Mouse (Mus musculus) stomach, postnatal 0 days (tissue): ENCODE measurements around the gene Ccdc93. TPM values are rescaled to one million over a fixed set of nuclear protein-coding genes. Genes with fewer than 3 reads are reported as not detected.

Source experiments
- ATAC-seq: fragments of 200-750 bp; cut with Nextera tagmentation; 2 replicates; pipeline ENCODE4 v1.8.0; 2017; ENCODE audit not compliant: low FRiP score, low TSS enrichment
- DNase-seq: peaks from one replicate; pipeline ENCODE4 v3.0.0-alpha.2; 2016; ENCODE audit warnings: low spot score
- H3K27ac ChIP-seq: fragments of 300-500 bp; sonication (generic); replicated peaks from 2 replicates; pipeline ENCODE4 v1.5.1; 2014; ENCODE audit warnings: mild to moderate bottlenecking, control low read depth
- H3K27me3 ChIP-seq: fragments of 300-500 bp; sonication (generic); 2 replicates; pipeline ENCODE4 v1.6.1; 2014; ENCODE audit warnings: low read length; ENCODE audit not compliant: control insufficient read depth, insufficient read depth
- H3K36me3 ChIP-seq: fragments of 300-500 bp; sonication (generic); 2 replicates; pipeline ENCODE4 v1.6.1; 2014; ENCODE audit warnings: low read length, mixed read lengths; ENCODE audit not compliant: control insufficient read depth, insufficient read depth
- H3K4me1 ChIP-seq: fragments of 300-500 bp; sonication (generic); replicated peaks from 2 replicates; pipeline ENCODE4 v1.6.1; 2014; ENCODE audit warnings: antibody characterized with exemption; ENCODE audit not compliant: control insufficient read depth, insufficient read depth
- H3K4me2 ChIP-seq: fragments of 300-500 bp; sonication (generic); replicated peaks from 2 replicates; pipeline ENCODE4 v1.6.1; 2014; ENCODE audit warnings: low read depth, mild to moderate bottlenecking, control low read depth, moderate library complexity
- H3K4me3 ChIP-seq: fragments of 300-500 bp; sonication (generic); 2 replicates; pipeline ENCODE4 v1.5.1; 2014; ENCODE audit warnings: low read depth, low read length, control low read depth
- H3K9ac ChIP-seq: fragments of 300-500 bp; sonication (generic); 2 replicates; pipeline ENCODE4 v1.6.1; 2014; ENCODE audit warnings: mild to moderate bottlenecking, low read length, control low read depth, mixed read lengths
- H3K9me3 ChIP-seq: fragments of 300-500 bp; sonication (generic); 2 replicates; pipeline ENCODE4 v1.6.1; 2016; ENCODE audit warnings: low read length; ENCODE audit not compliant: control insufficient read depth
- CTCF ChIP-seq: IDR thresholded peaks from 2 replicates; pipeline ENCODE4 v1.5.1; 2016; ENCODE audit warnings: antibody characterized with exemption, low read depth, mild to moderate bottlenecking, moderate library complexity
- EP300 ChIP-seq: optimal IDR thresholded peaks from 2 replicates; pipeline ENCODE3; 2016; ENCODE audit warnings: antibody characterized with exemption
- WGBS: fragments of 180-500 bp; shearing (Covaris S2); extraction: QIAGEN DNeasy Blood & Tissue Kit; methylation state at CpG from one replicate; pipeline ENCODE4 v1.1.7; 2014; 5-methylcytosine and 5-hydroxymethylcytosine counted together
- polyA plus RNA-seq: library from polyadenylated mRNA; unstranded; fragments of >200 nt; fragmentation: Nextera tagmentation; extraction: Ambion mirVana; gene quantifications from 2 replicates; pipeline ENCODE4 v1.2.1, GENCODE M21; 2015

The Ccdc93 gene
- polyA plus RNA-seq, 1 experiment from 2014 or later, result 4.6 TPM

DNA sequence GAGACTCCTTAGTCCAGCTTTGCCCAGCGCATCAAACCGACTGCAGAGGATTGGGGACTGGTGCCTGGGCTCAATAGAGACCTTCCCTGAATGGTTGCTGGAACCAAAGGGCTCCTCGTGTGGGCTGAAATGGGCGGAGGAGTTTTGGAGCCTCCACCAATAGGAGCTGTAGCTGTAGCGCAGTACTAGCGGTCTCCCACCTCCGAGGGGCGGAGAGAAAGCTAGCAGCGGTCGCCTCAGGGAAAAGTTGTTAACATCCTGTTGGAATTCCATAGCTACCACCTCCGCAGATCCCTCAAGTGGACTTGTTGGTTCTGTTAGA lies 97.5 kb downstream of the Ccdc93 start, which contains the start of gene Htr5b:
Htr5b (minus strand) TSS at position 67 of the 322 bp plus-strand sequence.
- DNase-seq (peak; percentile 20), ATAC-seq (no peak; the same call in 1 of the 2 replicates)
- no peak within 1 kb of the TSS for H3K27ac ChIP-seq
- peak within 1 kb of the TSS; percentile 38 for H3K4me2 ChIP-seq
- 0 out of 2 replicates have a peak, but pooled peaks cover 3% of the 10 kb centered on the region for H3K4me1 ChIP-seq
- peaks cover 5% of the 10 kb centered on the region; the same call in 1 of the 2 replicates for H3K27me3 ChIP-seq
- no peaks in the 10 kb centered on the region for H3K9me3 ChIP-seq
- no peaks in the 10 kb centered on the region for H3K36me3 ChIP-seq
- 5% methylated on average over 11 of the region's 11 CpGs for WGBS
- H3K4me3 ChIP-seq, result peak within 1 kb of the TSS; percentile 17
- no peak for TF ChIP-seq CTCF
- no peak for TF ChIP-seq EP300
- no peak within 1 kb of the TSS for H3K9ac ChIP-seq

DNA sequence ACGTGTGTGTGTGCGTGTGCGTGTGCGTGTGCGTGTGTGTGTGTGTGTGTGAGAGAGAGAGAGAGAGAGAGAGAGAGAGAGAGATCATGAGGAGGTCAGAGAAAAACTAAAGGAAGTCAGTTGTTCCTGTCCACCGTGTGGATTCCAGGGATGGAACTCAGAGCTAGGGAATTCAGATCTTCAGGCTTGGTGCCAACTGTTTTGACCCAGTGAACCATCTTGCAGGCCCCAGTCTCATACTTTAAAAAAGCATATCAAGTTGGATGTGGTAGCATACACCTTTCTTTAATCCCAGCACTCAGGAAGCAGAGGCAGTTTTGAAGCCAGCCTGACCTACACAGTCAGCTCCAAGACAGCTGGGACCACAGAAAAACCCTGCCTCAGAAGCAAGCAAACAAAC lies 98.4 kb downstream of the Ccdc93 start:
- TF ChIP-seq CTCF (no peak), EP300 (no peak)

GRCm38 (mm10) chr1:121531439-121531838 lies 100.6 kb downstream of the Ccdc93 start:
- Histone ChIP-seq H3K9me3 (no peaks in the 10 kb centered on the region), H3K4me2 (no peak overlapping the region), H3K4me1 (0 out of 2 replicates have a peak, but pooled peaks cover 3% of the 10 kb centered on the region), H3K36me3 (no peaks in the 10 kb centered on the region), H3K27me3 (peaks cover 5% of the 10 kb centered on the region; the same call in 1 of the 2 replicates), H3K4me3 (no peak overlapping the region), H3K27ac (no peak overlapping the region), H3K9ac (no peak overlapping the region)
- ATAC-seq, result no peak
- DNase-seq, result no peak
- WGBS, result 54% methylated on average over 7 of the region's 7 CpGs
- TF ChIP-seq EP300 (no peak), CTCF (no peak)

More for the DNA sequence above, 98.4 kb downstream of the Ccdc93 start:
- Histone ChIP-seq H3K27me3 (peaks cover 5% of the 10 kb centered on the region; the same call in 1 of the 2 replicates), H3K4me3 (no peak overlapping the region), H3K27ac (no peak overlapping the region), H3K4me2 (no peak overlapping the region), H3K36me3 (no peaks in the 10 kb centered on the region), H3K9ac (no peak overlapping the region), H3K9me3 (no peaks in the 10 kb centered on the region), H3K4me1 (0 out of 2 replicates have a peak, but pooled peaks cover 3% of the 10 kb centered on the region)
- WGBS, result 73% methylated on average over 6 of the region's 6 CpGs
- no peak for ATAC-seq
- no peak for DNase-seq

GRCm38 (mm10) chr1:121540361-121540760 lies 109.5 kb downstream of the Ccdc93 start:
- Histone ChIP-seq H3K4me1 (no peaks in the 10 kb centered on the region), H3K27me3 (no peaks in the 10 kb centered on the region), H3K27ac (no peak overlapping the region), H3K4me3 (no peak overlapping the region), H3K9me3 (no peaks in the 10 kb centered on the region), H3K4me2 (no peak overlapping the region), H3K36me3 (no peaks in the 10 kb centered on the region), H3K9ac (no peak overlapping the region)
- ATAC-seq (no peak), DNase-seq (no peak)
- WGBS, result 57% methylated on average over 8 of the region's 8 CpGs
- TF ChIP-seq CTCF (no peak), EP300 (no peak)

- Histone ChIP-seq H3K36me3 (no peaks in the 10 kb centered on the region; the same call in 1 of the 2 replicates), H3K27me3 (no peaks in the 10 kb centered on the region), H3K4me2 (no peak overlapping the region), H3K9me3 (no peaks in the 10 kb centered on the region), H3K4me3 (no peak overlapping the region), H3K4me1 (no peaks in the 10 kb centered on the region), H3K9ac (no peak overlapping the region), H3K27ac (no peak overlapping the region)
- ATAC-seq, result no peak
- no peak for TF ChIP-seq EP300
- DNase-seq, result no peak
- 69% methylated on average over 2 of the region's 2 CpGs for WGBS
These were observed 116.0 kb downstream of the Ccdc93 start for GRCm38 (mm10) chr1:121546844-121547243.

GRCm38 (mm10) chr1:121548667-121549066 lies 117.8 kb downstream of the Ccdc93 start:
- Histone ChIP-seq H3K4me1 (no peaks in the 10 kb centered on the region), H3K27me3 (no peaks in the 10 kb centered on the region), H3K36me3 (peaks cover 5% of the 10 kb centered on the region; the same call in 1 of the 2 replicates), H3K27ac (no peak overlapping the region), H3K9ac (no peak overlapping the region), H3K4me2 (no peak overlapping the region), H3K9me3 (no peaks in the 10 kb centered on the region), H3K4me3 (no peak overlapping the region)
- ATAC-seq, result no peak
- no peak for DNase-seq
- WGBS, result 83% methylated on average over 4 of the region's 4 CpGs
- no peak for TF ChIP-seq CTCF
- no peak for TF ChIP-seq EP300
